Mouse (Mus musculus) MEL (cell line): ENCODE data around the gene Catspere2. TPM values are rescaled to one million over a fixed set of nuclear protein-coding genes. Genes with fewer than 3 reads are reported as not detected.
"Not testable (repeated sequence)": the region's sequence is repeated elsewhere in the genome, so short reads cannot be mapped to it uniquely, and the experiment has no call there.

Experiments used
- DNase-seq: peaks from one replicate; pipeline ENCODE4 v3.0.0; 2011; ENCODE audit warnings: low read depth, low spot score
- H3K27ac ChIP-seq: 2 replicates; pipeline ENCODE4 v1.5.1; 2012; ENCODE audit warnings: low read depth, mild to moderate bottlenecking, control low read depth, low read length, moderate library complexity; ENCODE audit not compliant: control insufficient read depth
- H3K27me3 ChIP-seq, 2 experiments: fragments of 150-350 bp in 1 of 2; sonication (generic) in 1 of 2; 2 replicates each; pipeline ENCODE4 v1.6.1; 2012; ENCODE audit warnings: low read length in 2 of 2, mild to moderate bottlenecking in 2 of 2, improper control_type of control experiment in 1 of 2, moderate library complexity in 1 of 2; ENCODE audit not compliant: insufficient read depth in 2 of 2, control insufficient read depth in 1 of 2
- H3K36me3 ChIP-seq, 2 experiments: 2 replicates each; pipeline ENCODE4 v1.6.1; 2012 to 2014; ENCODE audit warnings: low read length in 2 of 2, improper control_type of control experiment in 1 of 2, inconsistent platforms in 1 of 2, mild to moderate bottlenecking in 1 of 2; ENCODE audit not compliant: insufficient read depth in 2 of 2, control insufficient read depth in 1 of 2
- H3K4me1 ChIP-seq, 2 experiments: fragments of 150-350 bp in 1 of 2; sonication (generic) in 1 of 2; 2 replicates each; pipeline ENCODE4 v1.6.1; 2012; ENCODE audit warnings: low read length in 2 of 2, improper control_type of control experiment in 1 of 2, mild to moderate bottlenecking in 1 of 2; ENCODE audit not compliant: insufficient read depth in 2 of 2, control insufficient read depth in 1 of 2
- H3K4me3 ChIP-seq, 2 experiments: fragments of 150-350 bp in 1 of 2; sonication (generic) in 1 of 2; 2 replicates each; pipeline ENCODE4 v1.5.1; 2012; ENCODE audit warnings: low read depth in 2 of 2, low read length in 2 of 2, mild to moderate bottlenecking in 2 of 2, moderate library complexity in 2 of 2, control low read depth in 1 of 2, improper control_type of control experiment in 1 of 2; ENCODE audit not compliant: control insufficient read depth in 1 of 2, insufficient read depth in 1 of 2
- H3K79me2 ChIP-seq: 2 replicates; pipeline ENCODE4 v1.6.1; 2012; ENCODE audit warnings: mild to moderate bottlenecking, low read length, moderate library complexity; ENCODE audit not compliant: control insufficient read depth, poor library complexity, insufficient read depth
- H3K9ac ChIP-seq: 2 replicates; pipeline ENCODE4 v1.6.1; 2012; ENCODE audit warnings: low read depth, mild to moderate bottlenecking, control low read depth, low read length, moderate library complexity; ENCODE audit not compliant: control insufficient read depth, poor library complexity, severe bottlenecking
- H3K9me3 ChIP-seq: fragments of 150-350 bp; sonication (generic); replicated peaks from 2 replicates; pipeline ENCODE4 v1.6.1; 2012; ENCODE audit warnings: mild to moderate bottlenecking, low read length, improper control_type of control experiment, moderate library complexity; ENCODE audit not compliant: insufficient read depth
- CHD1 ChIP-seq: IDR thresholded peaks from 2 replicates; pipeline ENCODE4 v1.6.1; 2012; ENCODE audit warnings: low read depth, mild to moderate bottlenecking, inconsistent platforms, low read length, improper control_type of control experiment
- CTCF ChIP-seq, 3 experiments: IDR thresholded peaks in 2 of 3; conservative IDR thresholded peaks in 1 of 3; 2 replicates each; pipeline ENCODE4 v1.5.1; 2011 to 2012; ENCODE audit warnings: low read length in 3 of 3, low read depth in 2 of 3, mild to moderate bottlenecking in 2 of 3, improper control_type of control experiment in 1 of 3, inconsistent platforms in 1 of 3, mixed read lengths in 1 of 3, moderate library complexity in 1 of 3; ENCODE audit not compliant: control insufficient read depth in 1 of 3, insufficient read depth in 1 of 3, poor library complexity in 1 of 3, severe bottlenecking in 1 of 3
- ELF1 ChIP-seq: IDR thresholded peaks from 2 replicates; pipeline ENCODE4 v1.6.1; 2014; ENCODE audit warnings: low read depth, mild to moderate bottlenecking, inconsistent platforms, low read length, improper control_type of control experiment, moderate library complexity
- ETS1 ChIP-seq: IDR thresholded peaks from 2 replicates; pipeline ENCODE4 v1.6.1; 2012; ENCODE audit warnings: low read depth, mild to moderate bottlenecking, inconsistent platforms, low read length, improper control_type of control experiment, moderate library complexity
- GATA1 ChIP-seq: IDR thresholded peaks from 2 replicates; pipeline ENCODE4 v1.6.1; 2011; ENCODE audit warnings: low read depth, low read length, improper control_type of control experiment
- HCFC1 ChIP-seq: IDR thresholded peaks from 2 replicates; pipeline ENCODE4 v1.6.1; 2012; ENCODE audit warnings: low read depth, mild to moderate bottlenecking, inconsistent platforms, low read length, improper control_type of control experiment, moderate library complexity
- JUND ChIP-seq: IDR thresholded peaks from 2 replicates; pipeline ENCODE4 v1.6.1; 2011; ENCODE audit warnings: low read depth, mild to moderate bottlenecking, improper control_type of control experiment, low read length
- KAT2A ChIP-seq: conservative IDR thresholded peaks from 2 replicates; pipeline ENCODE4 v1.6.1; 2012; ENCODE audit warnings: low read depth, low read length, improper control_type of control experiment, inconsistent platforms
- MAX ChIP-seq: IDR thresholded peaks from 2 replicates; pipeline ENCODE4 v1.6.1; 2011; ENCODE audit warnings: low read length, improper control_type of control experiment
- MXI1 ChIP-seq: IDR thresholded peaks from 2 replicates; pipeline ENCODE4 v1.6.1; 2011; ENCODE audit warnings: mild to moderate bottlenecking, low read depth, low read length, improper control_type of control experiment
- MYC ChIP-seq: IDR thresholded peaks from 2 replicates; pipeline ENCODE4 v1.6.1; 2011; ENCODE audit warnings: low read depth, mild to moderate bottlenecking, low read length, improper control_type of control experiment, moderate library complexity
- RAD21 ChIP-seq: IDR thresholded peaks from 2 replicates; pipeline ENCODE4 v1.6.1; 2011; ENCODE audit warnings: mild to moderate bottlenecking, low read depth, low read length, improper control_type of control experiment
- RCOR1 ChIP-seq: IDR thresholded peaks from 2 replicates; pipeline ENCODE4 v1.6.1; 2012; ENCODE audit warnings: low read depth, mild to moderate bottlenecking, inconsistent platforms, low read length, improper control_type of control experiment
- SIN3A ChIP-seq: IDR thresholded peaks from 2 replicates; pipeline ENCODE4 v1.6.1; 2012; ENCODE audit warnings: low read length, improper control_type of control experiment, inconsistent platforms
- SMC3 ChIP-seq: IDR thresholded peaks from 2 replicates; pipeline ENCODE4 v1.6.1; 2011; ENCODE audit warnings: low read depth, low read length, improper control_type of control experiment
- TBP ChIP-seq: IDR thresholded peaks from 2 replicates; pipeline ENCODE4 v1.8.0; 2011; ENCODE audit warnings: low read depth, low read length, improper control_type of control experiment
- USF1 ChIP-seq: IDR thresholded peaks from 2 replicates; pipeline ENCODE4 v1.6.1; 2014; ENCODE audit warnings: low read depth, mild to moderate bottlenecking, inconsistent platforms, low read length, improper control_type of control experiment, moderate library complexity
- ZC3H11A ChIP-seq: IDR thresholded peaks from 2 replicates; pipeline ENCODE4 v1.6.1; 2012; ENCODE audit warnings: low read depth, mild to moderate bottlenecking, inconsistent platforms, low read length, improper control_type of control experiment
- ZKSCAN1 ChIP-seq: IDR thresholded peaks from 2 replicates; pipeline ENCODE4 v1.6.1; 2012; ENCODE audit warnings: low read depth, mild to moderate bottlenecking, inconsistent platforms, low read length, improper control_type of control experiment, moderate library complexity
- ZNF384 ChIP-seq: IDR thresholded peaks from 2 replicates; pipeline ENCODE4 v1.6.1; 2012; ENCODE audit warnings: low read depth, mild to moderate bottlenecking, inconsistent platforms, low read length, improper control_type of control experiment
- polyA plus RNA-seq, 2 experiments: library from polyadenylated mRNA; stranded (reverse) in 1 of 2; unstranded in 1 of 2; fragments of >175 nt in 1 of 2; fragments of >200 nt in 1 of 2; gene quantifications; 2 replicates each; pipeline versions ENCODE4 v1.2.1 to v1.2.4; 2012; ENCODE audit warnings: low replicate concordance in 2 of 2, low read depth in 1 of 2; ENCODE audit not compliant: insufficient read length in 2 of 2, insufficient read depth in 1 of 2, missing spikeins in 1 of 2
- total RNA-seq: library from RNA; depleted of rRNA; stranded (reverse); fragments of 300-350 nt; gene quantifications from 2 replicates; pipeline ENCODE4 v1.2.3, GENCODE M21; 2012; rRNA removed

Catspere2 gene
- not detected in 2 replicates for total RNA-seq
- polyA plus RNA-seq = not detected

GRCm38 (mm10) chr1:177983024-177983450, at the start of gene Catspere2:
TSS of gene Catspere2 (plus strand) at chr1:177983423.
- H3K79me2 ChIP-seq, H3K4me1 ChIP-seq, H3K9me3 ChIP-seq, H3K36me3 ChIP-seq, H3K27me3 ChIP-seq, H3K27ac ChIP-seq: not testable (repeated sequence)
- TF ChIP-seq MXI1 (peak; percentile 65; the same call in 1 of the 2 replicates), MYC (peak; percentile 48; the same call in 1 of the 2 replicates), HCFC1 (peak; percentile 94), SIN3A (peak; percentile 32), ELF1 (peak; percentile 28), USF1 (peak; percentile 72), MAX (peak; percentile 35; the same call in 1 of the 2 replicates), TBP (0 out of 2 replicates have a peak, but pooled peaks have one; percentile 24), KAT2A (peak; percentile 89)
- H3K4me3 ChIP-seq = peak within 1 kb of the TSS; percentile 53 to 66
- H3K9ac ChIP-seq = peak within 1 kb of the TSS; percentile 62
- DNase-seq = peak; percentile 93

DNA sequence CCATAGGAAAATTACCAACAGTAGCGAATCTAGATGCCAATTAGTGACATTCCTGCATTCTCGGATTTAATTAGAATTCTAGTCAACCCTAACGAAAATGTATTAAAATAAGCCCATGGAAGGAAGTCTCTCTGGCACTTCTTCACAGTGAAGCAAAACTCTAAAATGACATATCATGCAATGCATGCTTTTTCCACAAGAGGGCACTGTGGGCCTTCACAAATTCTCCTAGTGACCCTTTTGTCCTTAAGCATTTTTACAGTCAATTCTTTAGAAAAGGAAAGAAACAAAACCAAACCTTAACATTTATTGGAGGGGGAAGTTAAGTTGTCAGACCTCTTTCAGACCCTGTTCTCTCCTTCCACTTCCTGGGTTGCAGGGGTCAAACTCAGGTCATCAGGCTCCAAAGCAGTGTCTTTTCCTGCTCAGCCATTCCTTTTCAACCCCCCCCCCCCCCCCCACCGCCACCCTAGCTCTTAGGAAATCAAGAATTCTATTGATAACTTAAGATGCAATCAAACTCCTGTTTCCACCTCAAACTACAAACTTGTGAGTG, 42.7 kb upstream of the Catspere2 start:
- not testable (repeated sequence) for H3K9ac ChIP-seq, H3K9me3 ChIP-seq, H3K27ac ChIP-seq, H3K79me2 ChIP-seq, H3K36me3 ChIP-seq, H3K27me3 ChIP-seq, H3K4me1 ChIP-seq, H3K4me3 ChIP-seq
- DNase-seq = peak; percentile 18
- peak in 2 of 3 experiments; percentile 26 to 42; a peak in 4 of 6 replicates for TF ChIP-seq CTCF (IDR thresholded peaks at IDR 0.05 in 2 of 3, conservative IDR thresholded peaks at IDR 0.05 in 1 of 3; ENCODE audit: control insufficient read depth in 1 of 3, insufficient read depth in 1 of 3, low read depth in 2 of 3, low read length in 3 of 3, poor library complexity in 1 of 3, severe bottlenecking in 1 of 3)
- TF ChIP-seq SMC3 = peak; percentile 50
- TF ChIP-seq RAD21 = peak; percentile 49

DNA sequence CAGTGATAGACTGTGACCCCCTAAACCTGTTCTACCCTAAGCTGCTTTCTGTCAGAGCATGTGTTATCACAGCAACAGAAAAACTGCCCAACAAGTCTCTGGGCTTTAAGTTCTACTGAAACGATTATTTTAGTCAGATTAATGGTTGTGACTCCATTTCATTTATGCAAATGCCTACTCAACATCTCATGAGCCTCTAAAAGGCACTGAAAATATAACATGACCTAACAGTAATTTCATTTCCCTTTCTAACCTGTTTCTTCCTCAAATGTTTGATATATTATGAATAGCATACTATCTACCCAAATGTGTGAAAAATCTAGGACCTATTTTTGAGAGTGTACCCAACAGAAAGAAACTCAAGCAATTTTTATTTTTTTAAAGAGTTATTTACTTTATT, 1.9 kb upstream of the Catspere2 start:
- Histone ChIP-seq H3K9ac (no peak overlapping the region), H3K4me3 (no peak overlapping the region), H3K36me3 (no peaks in the 10 kb centered on the region; a peak in 1 of 4 replicates), H3K27ac (no peak overlapping the region), H3K27me3 (no peaks in the 10 kb centered on the region), H3K9me3 (no peaks in the 10 kb centered on the region), H3K4me1 (no peaks in the 10 kb centered on the region), H3K79me2 (no peaks in the 10 kb centered on the region)
- TF ChIP-seq ZC3H11A (no peak), GATA1 (no peak), CHD1 (no peak), ZKSCAN1 (no peak), JUND (no peak), ETS1 (no peak), SMC3 (no peak), RCOR1 (no peak), ZNF384 (no peak), KAT2A (no peak)
- no peak for DNase-seq
